Mouse (Mus musculus): ENCODE data around the gene Art1. TPM values are rescaled to one million over a fixed set of nuclear protein-coding genes. Genes with fewer than 3 reads are reported as not detected.
A peak's percentile ranks its signal among the peaks of the same experiment; 100 is the strongest.

Gene Art1
- polyA plus RNA-seq, 1 experiment from 2014 or later = 2.1 TPM

DNA sequence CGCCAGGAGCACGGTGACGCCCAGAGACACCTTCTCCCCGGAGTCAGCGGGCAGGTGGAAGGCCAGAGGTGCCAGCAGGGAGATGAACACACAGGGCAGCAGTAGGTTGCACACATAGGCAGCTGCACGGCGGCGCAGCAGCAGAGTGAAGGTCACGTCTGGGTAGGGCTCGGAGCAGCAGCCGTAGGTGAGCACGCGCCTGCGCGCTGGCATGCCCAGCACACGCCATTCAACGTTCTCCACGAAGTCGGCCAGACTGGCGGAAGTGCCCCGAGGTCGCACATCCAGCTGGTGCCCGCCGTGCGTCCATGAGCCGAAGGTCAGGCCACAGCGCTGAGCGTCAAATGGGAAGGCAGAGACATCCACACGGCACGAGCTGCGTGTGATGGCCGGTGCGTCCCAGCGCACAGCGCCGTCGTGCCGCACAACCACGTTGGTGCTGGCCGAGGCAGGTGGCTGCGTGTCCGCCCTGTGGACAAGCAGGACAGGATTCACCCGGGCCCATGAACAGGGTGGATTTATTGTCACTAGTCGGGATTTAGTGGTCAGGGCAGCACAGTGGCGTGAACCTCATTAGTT, 11.7 kb downstream of the Art1 start:
- WGBS = 78% methylated on average over 45 of the region's 45 CpGs
- Histone ChIP-seq H3K36me3 (ENCODE audit: control insufficient read depth, insufficient read depth, low read length) (no peaks in the 10 kb centered on the region), H3K27ac (replicated peaks; ENCODE audit: low read depth, low read length) (no peak overlapping the region), H3K4me1 (ENCODE audit: control insufficient read depth, insufficient read depth, low read length) (no peaks in the 10 kb centered on the region), H3K4me2 (ENCODE audit: low read depth, severe bottlenecking) (no peak overlapping the region), H3K9ac (ENCODE audit: low read length) (no peak overlapping the region), H3K4me3 (ENCODE audit: low read depth, low read length) (no peak overlapping the region), H3K27me3 (ENCODE audit: control insufficient read depth, insufficient read depth, low read length) (no peaks in the 10 kb centered on the region), H3K9me3 (ENCODE audit: control insufficient read depth, low read length) (no peaks in the 10 kb centered on the region)
- DNase-seq (ENCODE audit: low spot score) = no peak
- ATAC-seq (ENCODE audit: insufficient number of reproducible peaks, low FRiP score, low TSS enrichment, low read depth) = no peak

DNA sequence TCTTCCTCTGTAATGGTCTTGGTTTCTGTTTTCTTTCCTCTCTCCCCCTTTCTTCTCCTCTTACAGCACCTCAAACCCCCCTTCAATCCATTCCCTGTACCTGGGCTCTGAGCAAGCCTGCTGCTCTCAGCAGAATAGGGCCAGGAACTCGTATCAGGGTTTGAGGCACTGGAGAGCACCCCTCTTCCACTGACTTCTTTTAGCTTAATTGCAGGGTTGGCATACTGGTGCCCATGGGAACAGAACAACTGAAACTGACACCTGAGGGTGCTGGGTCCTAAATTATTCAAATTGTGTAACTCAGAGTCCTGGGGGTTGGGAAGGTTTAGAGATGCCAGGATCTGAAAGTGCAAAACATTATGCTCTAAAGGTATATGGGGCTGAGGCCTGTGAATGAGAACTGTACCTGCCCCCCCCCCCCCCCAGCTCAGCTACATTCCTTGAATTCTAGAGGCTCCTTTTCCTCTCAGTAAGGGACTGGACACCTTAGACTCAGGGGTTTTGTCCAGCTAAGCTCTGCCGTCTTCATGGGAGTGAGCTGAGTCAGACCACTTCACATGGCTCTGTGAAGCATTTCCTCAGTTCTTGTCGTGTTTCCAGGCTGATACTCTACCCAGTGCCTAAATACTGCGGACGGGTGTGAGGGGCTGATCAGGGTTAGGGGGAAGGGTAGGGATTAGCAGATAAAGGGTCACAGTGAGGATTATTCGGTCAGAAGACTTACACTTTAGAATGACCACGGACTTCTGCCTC, 15.2 kb downstream of the Art1 start, which contains the start of gene Chrna10:
Gene Chrna10 (minus strand): TSS at position 250 of the 753 bp plus-strand sequence.
- no peak for DNase-seq (ENCODE audit: low spot score)
- no peaks in the 10 kb centered on the region for H3K9me3 ChIP-seq (ENCODE audit: control insufficient read depth, low read length)
- WGBS = 51% methylated on average over 7 of the region's 7 CpGs

DNA sequence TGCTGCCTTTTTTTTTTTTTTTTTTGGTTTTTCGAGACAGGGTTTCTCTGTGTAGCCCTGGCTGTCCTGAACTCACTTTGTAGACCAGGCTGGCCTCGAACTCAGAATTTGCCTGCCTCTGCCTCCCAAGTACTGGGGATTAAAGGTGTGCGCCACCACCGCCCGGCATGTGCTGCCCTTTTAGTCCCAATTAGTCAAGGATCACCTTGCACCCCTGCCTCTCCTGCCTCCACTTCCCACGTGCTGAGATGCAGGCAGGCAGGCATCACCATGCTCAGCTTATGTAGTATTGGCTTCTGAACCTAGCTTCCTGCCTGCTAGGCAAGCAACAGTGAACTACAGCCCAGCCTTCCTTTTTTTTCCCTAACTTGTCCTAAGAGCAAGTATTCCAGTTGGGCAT, 15.8 kb downstream of the Art1 start:
- Histone ChIP-seq H3K9me3 (ENCODE audit: control insufficient read depth, low read length) (no peaks in the 10 kb centered on the region), H3K27ac (replicated peaks; ENCODE audit: low read depth, low read length) (no peak overlapping the region), H3K9ac (ENCODE audit: low read length) (no peak overlapping the region), H3K4me2 (ENCODE audit: low read depth, severe bottlenecking) (no peak overlapping the region), H3K4me3 (ENCODE audit: low read depth, low read length) (no peak overlapping the region), H3K36me3 (ENCODE audit: control insufficient read depth, insufficient read depth, low read length) (peaks cover 18% of the 10 kb centered on the region), H3K4me1 (ENCODE audit: control insufficient read depth, insufficient read depth, low read length) (no peaks in the 10 kb centered on the region), H3K27me3 (ENCODE audit: control insufficient read depth, insufficient read depth, low read length) (no peaks in the 10 kb centered on the region)
- WGBS = 76% methylated on average over 5 of the region's 6 CpGs
- DNase-seq (ENCODE audit: low spot score) (no peak), ATAC-seq (ENCODE audit: insufficient number of reproducible peaks, low FRiP score, low TSS enrichment, low read depth) (no peak)

More for the DNA sequence above, 15.2 kb downstream of the Art1 start, which contains the start of gene Chrna10:
- no peak within 1 kb of the TSS for H3K4me2 ChIP-seq (ENCODE audit: low read depth, severe bottlenecking)
- peaks cover 12% of the 10 kb centered on the region for H3K36me3 ChIP-seq (ENCODE audit: control insufficient read depth, insufficient read depth, low read length)
- no peak within 1 kb of the TSS for H3K9ac ChIP-seq (ENCODE audit: low read length)
- H3K4me3 ChIP-seq (ENCODE audit: low read depth, low read length) = no peak within 1 kb of the TSS
- no peak for ATAC-seq (ENCODE audit: insufficient number of reproducible peaks, low FRiP score, low TSS enrichment, low read depth)
- H3K27me3 ChIP-seq (ENCODE audit: control insufficient read depth, insufficient read depth, low read length) = no peaks in the 10 kb centered on the region
- H3K4me1 ChIP-seq (ENCODE audit: control insufficient read depth, insufficient read depth, low read length) = no peaks in the 10 kb centered on the region
- H3K27ac ChIP-seq (replicated peaks; ENCODE audit: low read depth, low read length) = no peak within 1 kb of the TSS

DNA sequence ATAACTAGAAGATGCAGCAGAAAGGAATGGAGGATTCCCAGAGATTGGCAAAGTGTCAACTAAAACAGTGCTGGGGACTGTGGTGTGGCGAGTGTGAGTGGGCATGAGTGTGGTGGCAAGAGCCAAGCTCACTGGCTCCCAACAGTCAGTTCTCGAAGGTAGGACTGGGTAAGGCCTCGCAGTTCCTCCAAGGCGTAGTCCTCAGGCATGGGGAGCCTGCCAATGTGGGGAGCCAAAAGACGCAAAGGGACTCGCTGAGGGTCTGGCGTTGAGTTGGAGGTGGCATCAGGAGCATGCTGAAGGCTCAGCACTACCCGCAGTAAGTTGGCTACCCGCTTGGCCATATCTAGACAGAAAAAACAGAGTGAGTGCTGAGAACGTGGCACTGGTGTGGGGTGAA, 18.8 kb downstream of the Art1 start:
- H3K27me3 ChIP-seq (ENCODE audit: control insufficient read depth, insufficient read depth, low read length) = no peaks in the 10 kb centered on the region
- 98% methylated on average over 10 of the region's 10 CpGs for WGBS
- H3K4me3 ChIP-seq (ENCODE audit: low read depth, low read length) = no peak overlapping the region
- H3K4me2 ChIP-seq (ENCODE audit: low read depth, severe bottlenecking) = no peak overlapping the region
- no peak for DNase-seq (ENCODE audit: low spot score)
- peaks cover 36% of the 10 kb centered on the region for H3K36me3 ChIP-seq (ENCODE audit: control insufficient read depth, insufficient read depth, low read length)
- no peak overlapping the region for H3K27ac ChIP-seq (replicated peaks; ENCODE audit: low read depth, low read length)
- no peak for ATAC-seq (ENCODE audit: insufficient number of reproducible peaks, low FRiP score, low TSS enrichment, low read depth)
- no peak overlapping the region for H3K9ac ChIP-seq (ENCODE audit: low read length)
- no peaks in the 10 kb centered on the region for H3K4me1 ChIP-seq (ENCODE audit: control insufficient read depth, insufficient read depth, low read length)
- no peaks in the 10 kb centered on the region for H3K9me3 ChIP-seq (ENCODE audit: control insufficient read depth, low read length)

DNA sequence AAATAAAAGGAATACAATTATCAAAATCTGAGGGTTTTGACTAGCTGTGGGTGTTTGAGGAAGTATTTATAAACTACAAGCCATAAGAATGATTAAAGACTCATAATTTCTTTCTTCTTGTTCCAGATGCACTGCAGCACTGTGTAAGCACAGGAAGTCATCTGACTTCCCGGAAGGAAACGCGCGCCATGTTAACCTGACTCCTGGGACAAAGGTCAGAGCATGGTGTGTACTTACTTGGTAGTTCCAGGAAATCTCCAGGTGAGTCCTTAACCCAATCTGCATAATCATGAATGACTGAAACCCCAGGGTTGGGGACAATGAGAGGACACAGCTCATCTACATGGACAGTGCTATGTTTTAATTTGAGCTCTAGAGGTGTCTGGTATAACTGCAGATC, 30.9 kb downstream of the Art1 start:
- H3K4me3 ChIP-seq (ENCODE audit: low read depth, low read length) = no peak overlapping the region
- no peaks in the 10 kb centered on the region for H3K27me3 ChIP-seq (ENCODE audit: control insufficient read depth, insufficient read depth, low read length)
- no peak overlapping the region for H3K9ac ChIP-seq (ENCODE audit: low read length)
- no peak overlapping the region for H3K4me2 ChIP-seq (ENCODE audit: low read depth, severe bottlenecking)
- ATAC-seq (ENCODE audit: insufficient number of reproducible peaks, low FRiP score, low TSS enrichment, low read depth) (no peak), DNase-seq (ENCODE audit: low spot score) (no peak)
- H3K4me1 ChIP-seq (ENCODE audit: control insufficient read depth, insufficient read depth, low read length) = no peaks in the 10 kb centered on the region
- no peak overlapping the region for H3K27ac ChIP-seq (replicated peaks; ENCODE audit: low read depth, low read length)
- no peaks in the 10 kb centered on the region for H3K9me3 ChIP-seq (ENCODE audit: control insufficient read depth, low read length)
- 91% methylated on average over 4 of the region's 4 CpGs for WGBS
- H3K36me3 ChIP-seq (ENCODE audit: control insufficient read depth, insufficient read depth, low read length) = peaks cover 28% of the 10 kb centered on the region

DNA sequence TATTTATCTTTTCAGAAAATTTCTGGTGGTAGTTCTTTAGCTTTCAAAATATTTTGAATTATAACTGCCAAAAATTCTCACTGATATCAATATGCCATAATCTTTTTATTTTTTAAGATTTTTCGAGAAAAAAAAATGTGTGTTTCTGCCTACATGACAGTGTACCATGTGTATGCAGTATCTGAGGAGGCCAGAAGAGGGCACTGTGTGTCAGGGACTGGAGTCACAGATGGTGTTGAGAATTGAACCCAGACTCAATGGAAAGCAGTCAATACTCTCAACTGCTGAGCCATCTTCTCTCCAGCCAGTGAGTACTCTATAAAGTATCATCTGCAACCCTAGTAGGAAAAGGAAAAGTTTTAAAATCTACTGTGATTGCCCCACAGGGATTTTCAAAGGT, 35.9 kb downstream of the Art1 start:
- H3K4me1 ChIP-seq (ENCODE audit: control insufficient read depth, insufficient read depth, low read length) = no peaks in the 10 kb centered on the region
- no peak overlapping the region for H3K27ac ChIP-seq (replicated peaks; ENCODE audit: low read depth, low read length)
- WGBS = 86% methylated on average over 1 of the region's 1 CpGs
- DNase-seq (ENCODE audit: low spot score) = peak; percentile 65
- no peak overlapping the region for H3K4me2 ChIP-seq (ENCODE audit: low read depth, severe bottlenecking)
- no peaks in the 10 kb centered on the region for H3K27me3 ChIP-seq (ENCODE audit: control insufficient read depth, insufficient read depth, low read length)
- H3K36me3 ChIP-seq (ENCODE audit: control insufficient read depth, insufficient read depth, low read length) = peaks cover 23% of the 10 kb centered on the region
- no peaks in the 10 kb centered on the region for H3K9me3 ChIP-seq (ENCODE audit: control insufficient read depth, low read length)
- H3K4me3 ChIP-seq (ENCODE audit: low read depth, low read length) = no peak overlapping the region
- no peak overlapping the region for H3K9ac ChIP-seq (ENCODE audit: low read length)
- no peak for ATAC-seq (ENCODE audit: insufficient number of reproducible peaks, low FRiP score, low TSS enrichment, low read depth)

DNA sequence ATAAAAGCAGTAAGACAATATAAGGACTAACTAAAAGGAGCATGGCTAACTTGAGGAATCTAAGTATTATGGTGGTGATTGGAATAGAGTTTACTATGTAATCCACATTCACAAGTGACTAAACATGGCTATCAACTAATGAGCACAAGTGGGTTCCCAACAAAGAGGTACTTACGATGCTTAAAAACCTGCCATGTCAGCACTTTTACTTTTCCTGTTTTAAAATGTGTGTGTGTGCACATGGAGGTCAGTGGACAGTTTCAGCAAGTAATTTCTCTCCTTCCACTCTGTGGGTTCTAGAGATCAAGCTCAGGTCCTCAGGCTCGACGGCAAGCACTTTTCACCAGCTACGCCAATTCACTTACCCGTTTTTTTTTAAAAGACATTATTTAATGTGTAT, 36.4 kb downstream of the Art1 start:
- Histone ChIP-seq H3K9me3 (ENCODE audit: control insufficient read depth, low read length) (no peaks in the 10 kb centered on the region), H3K4me3 (ENCODE audit: low read depth, low read length) (no peak overlapping the region), H3K27ac (replicated peaks; ENCODE audit: low read depth, low read length) (no peak overlapping the region), H3K4me1 (ENCODE audit: control insufficient read depth, insufficient read depth, low read length) (no peaks in the 10 kb centered on the region), H3K4me2 (ENCODE audit: low read depth, severe bottlenecking) (no peak overlapping the region), H3K27me3 (ENCODE audit: control insufficient read depth, insufficient read depth, low read length) (no peaks in the 10 kb centered on the region), H3K36me3 (ENCODE audit: control insufficient read depth, insufficient read depth, low read length) (peaks cover 23% of the 10 kb centered on the region), H3K9ac (ENCODE audit: low read length) (no peak overlapping the region)
- DNase-seq (ENCODE audit: low spot score) (no peak), ATAC-seq (ENCODE audit: insufficient number of reproducible peaks, low FRiP score, low TSS enrichment, low read depth) (no peak)
- WGBS = 97% methylated on average over 5 of the region's 5 CpGs

DNA sequence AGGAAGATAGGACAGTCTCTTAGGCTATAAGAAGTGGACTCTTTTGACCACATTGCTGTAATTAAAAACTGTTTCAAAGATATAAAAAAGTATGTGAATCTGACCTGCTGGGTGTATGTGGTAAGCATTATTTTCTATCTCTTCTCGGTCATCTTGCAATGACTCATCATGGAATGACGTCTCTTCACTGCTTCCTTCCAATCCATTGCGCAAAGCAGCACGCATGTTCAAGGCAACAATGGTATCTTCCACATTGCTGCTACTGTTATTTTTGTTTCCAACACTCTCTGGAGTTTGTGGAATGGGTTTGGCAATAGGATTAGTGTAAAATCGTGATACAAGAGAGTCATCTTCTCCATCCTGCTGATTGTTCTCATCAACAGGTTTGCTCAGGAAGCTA, 52.1 kb downstream of the Art1 start:
- H3K27ac ChIP-seq (replicated peaks; ENCODE audit: low read depth, low read length) = no peak overlapping the region
- no peak overlapping the region for H3K9ac ChIP-seq (ENCODE audit: low read length)
- H3K4me1 ChIP-seq (ENCODE audit: control insufficient read depth, insufficient read depth, low read length) = no peaks in the 10 kb centered on the region
- no peak overlapping the region for H3K4me3 ChIP-seq (ENCODE audit: low read depth, low read length)
- no peak for DNase-seq (ENCODE audit: low spot score)
- no peak for ATAC-seq (ENCODE audit: insufficient number of reproducible peaks, low FRiP score, low TSS enrichment, low read depth)
- no peak overlapping the region for H3K4me2 ChIP-seq (ENCODE audit: low read depth, severe bottlenecking)
- H3K9me3 ChIP-seq (ENCODE audit: control insufficient read depth, low read length) = no peaks in the 10 kb centered on the region
- WGBS = 95% methylated on average over 5 of the region's 5 CpGs
- peaks cover 9% of the 10 kb centered on the region; the same call in 1 of the 2 replicates for H3K36me3 ChIP-seq (ENCODE audit: control insufficient read depth, insufficient read depth, low read length)
- H3K27me3 ChIP-seq (ENCODE audit: control insufficient read depth, insufficient read depth, low read length) = no peaks in the 10 kb centered on the region

All from limb, embryonic 11.5 days (tissue).